Mouse (Mus musculus): ENCODE results near the gene Schip1. TPM values are rescaled to one million over a fixed set of nuclear protein-coding genes. Genes with fewer than 3 reads are reported as not detected.
"Not testable (repeated sequence)": the region's sequence is repeated elsewhere in the genome, so short reads cannot be mapped to it uniquely, and the experiment has no call there.

Gene Schip1
- total RNA-seq (2021): 100 to 1,000 TPM in 1 of 2 experiments, 10 to 100 TPM in 1; 98.9 to 126 TPM
- long read RNA-seq, experiment 1, transcript Schip1-207 (7 exons, 1,557 nt): major isoform, 92 of 105 reads
- long read RNA-seq, experiment 1, transcript Schip1-206 (8 exons, 2,156 nt): minor isoform, 7 of 105 reads
- long read RNA-seq, experiment 1, partial matches to known transcripts: 0 of 105 reads
- long read RNA-seq, experiment 1, other reads (novel, unspliced or antisense): 5 of 105 reads
- long read RNA-seq, experiment 2, transcript Schip1-206 (8 exons, 2,156 nt): minor isoform, 6 of 119 reads
- long read RNA-seq, experiment 2, transcript Schip1-207 (7 exons, 1,557 nt): major isoform, 104 of 119 reads
- long read RNA-seq, experiment 2, partial matches to known transcripts: 3 of 119 reads
- long read RNA-seq, experiment 2, other reads (novel, unspliced or antisense): 6 of 119 reads

- no peak for DNase-seq (ENCODE audit: low spot score)
Measured at GRCm38 (mm10) chr3:68064731-68065130, at the start of gene Schip1. TSS of gene Schip1 (plus strand) at chr3:68064802.

GRCm38 (mm10) chr3:68015786-68016185 lies 48.8 kb upstream of the Schip1 start:
- no peak for DNase-seq (ENCODE audit: low spot score)

GRCm38 (mm10) chr3:68019401-68019800 lies 45.2 kb upstream of the Schip1 start:
- no peak for DNase-seq (ENCODE audit: low spot score)

- DNase-seq (ENCODE audit: low spot score): no peak
Measured at GRCm38 (mm10) chr3:68036097-68036496, 28.5 kb upstream of the Schip1 start.

GRCm38 (mm10) chr3:68042951-68043350 lies 21.7 kb upstream of the Schip1 start:
- no peak for DNase-seq (ENCODE audit: low spot score)

- no peak for DNase-seq (ENCODE audit: low spot score)
Measured at GRCm38 (mm10) chr3:68045475-68046416, 18.9 kb upstream of the Schip1 start.

- no peak for DNase-seq (ENCODE audit: low spot score)
Measured at GRCm38 (mm10) chr3:68053538-68053937, 11.1 kb upstream of the Schip1 start.

- no peak for DNase-seq (ENCODE audit: low spot score)
Measured at GRCm38 (mm10) chr3:68055071-68055470, 9.5 kb upstream of the Schip1 start.

- DNase-seq (ENCODE audit: low spot score): peak; percentile 66
Measured at GRCm38 (mm10) chr3:68056373-68057275, 8.0 kb upstream of the Schip1 start.

- no peak for DNase-seq (ENCODE audit: low spot score)
Measured at GRCm38 (mm10) chr3:68059162-68059800, 5.3 kb upstream of the Schip1 start.

- DNase-seq (ENCODE audit: low spot score): no peak
Measured at GRCm38 (mm10) chr3:68071395-68072386, 7.1 kb downstream of the Schip1 start.

- DNase-seq (ENCODE audit: low spot score): no peak
Measured at GRCm38 (mm10) chr3:68077406-68077805, 12.8 kb downstream of the Schip1 start.

GRCm38 (mm10) chr3:68085024-68085423 lies 20.4 kb downstream of the Schip1 start:
- no peak for DNase-seq (ENCODE audit: low spot score)

- no peak for DNase-seq (ENCODE audit: low spot score)
Measured at GRCm38 (mm10) chr3:68092108-68092507, 27.5 kb downstream of the Schip1 start.

- no peak for DNase-seq (ENCODE audit: low spot score)
Measured at GRCm38 (mm10) chr3:68096724-68097431, 32.3 kb downstream of the Schip1 start.

GRCm38 (mm10) chr3:68099561-68099960 lies 35.0 kb downstream of the Schip1 start:
- not testable (repeated sequence) for DNase-seq (ENCODE audit: low spot score)

GRCm38 (mm10) chr3:68101343-68101742 lies 36.7 kb downstream of the Schip1 start:
- no peak for DNase-seq (ENCODE audit: low spot score)

GRCm38 (mm10) chr3:68105081-68105685 lies 40.6 kb downstream of the Schip1 start:
- no peak for DNase-seq (ENCODE audit: low spot score)

All from gastrocnemius, adult 18-20 months (tissue).